Mouse (Mus musculus): Measurements from ENCODE around the gene Mc3r. TPM values are rescaled to one million over a fixed set of nuclear protein-coding genes. Genes with fewer than 3 reads are reported as not detected.

Gene Mc3r
- polyA plus RNA-seq (2016; fragmentation: Nextera tagmentation; extraction: Ambion mirVana): not detected in 2 replicates

GRCm38 (mm10) chr2:172248106-172248764 is at the start of gene Mc3r:
TSS of gene Mc3r (plus strand) at chr2:172248492.
- Histone ChIP-seq H3K4me1 (0 out of 2 replicates have a peak, but pooled peaks cover 3% of the 10 kb centered on the region), H3K36me3 (no peaks in the 10 kb centered on the region), H3K27ac (no peak within 1 kb of the TSS), H3K9me3 (replicated peaks) (no peaks in the 10 kb centered on the region), H3K27me3 (ENCODE audit: low read depth, poor library complexity, severe bottlenecking) (peaks cover 30% of the 10 kb centered on the region), H3K4me3 (no peak within 1 kb of the TSS)
- WGBS: 15% methylated on average over 22 of the region's 22 CpGs
- DNase-seq (ENCODE audit: low spot score): peak; percentile 75

DNA sequence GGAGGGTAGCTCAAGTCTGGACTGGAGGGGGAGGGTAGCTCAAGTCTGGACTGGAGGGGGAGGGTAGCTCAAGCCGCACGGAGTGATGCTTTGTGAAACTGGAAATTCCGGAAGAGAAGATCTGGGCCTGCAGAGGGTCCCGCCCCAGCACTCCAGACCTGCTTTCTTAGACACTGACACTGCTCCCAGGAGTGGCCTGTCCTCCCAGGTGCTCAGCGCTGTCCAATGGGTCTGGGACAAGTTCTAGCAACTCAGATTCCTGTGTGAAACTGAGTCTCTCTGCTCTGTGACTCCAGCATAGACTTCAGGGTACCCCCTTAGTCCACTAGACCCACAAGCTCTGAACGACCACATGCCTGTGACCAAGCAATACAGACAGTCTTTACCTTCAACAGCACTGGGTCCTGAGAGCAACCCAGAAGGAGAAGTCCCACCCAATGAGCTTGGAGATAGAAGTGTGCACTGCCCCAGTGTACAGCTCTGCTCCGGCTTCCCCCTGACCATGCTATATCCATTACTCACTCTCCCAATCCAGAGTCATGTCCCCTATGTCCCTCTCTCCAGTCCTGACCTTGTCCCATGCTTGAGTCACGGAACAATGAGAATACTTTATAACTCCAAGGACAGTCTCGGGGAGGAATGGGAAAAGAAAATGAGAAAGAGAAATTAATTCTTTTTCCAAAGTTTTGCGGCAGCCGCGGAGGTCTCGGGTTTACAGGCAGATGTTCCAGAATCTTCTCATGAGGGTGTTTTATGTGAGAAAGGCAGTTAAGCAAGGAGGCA is 46.1 kb upstream of the Mc3r start:
- H3K9me3 ChIP-seq (replicated peaks): no peaks in the 10 kb centered on the region

GRCm38 (mm10) chr2:172207003-172207402 is 41.3 kb upstream of the Mc3r start:
- peak; percentile 91 for DNase-seq (ENCODE audit: low spot score)
- peaks cover 5% of the 10 kb centered on the region; the same call in 1 of the 2 replicates for H3K4me1 ChIP-seq
- H3K4me3 ChIP-seq: no peak overlapping the region
- H3K9me3 ChIP-seq (replicated peaks): no peaks in the 10 kb centered on the region
- peak overlapping the region; percentile 42; the same call in 1 of the 2 replicates for H3K27ac ChIP-seq
- H3K36me3 ChIP-seq: no peaks in the 10 kb centered on the region
- WGBS: 22% methylated on average over 11 of the region's 11 CpGs
- 0 out of 2 replicates have a peak, but pooled peaks cover 4% of the 10 kb centered on the region for H3K27me3 ChIP-seq (ENCODE audit: low read depth, poor library complexity, severe bottlenecking)

More for the DNA sequence above, 46.1 kb upstream of the Mc3r start:
- H3K4me3 ChIP-seq: no peak overlapping the region
- H3K27ac ChIP-seq: no peak overlapping the region
- 91% methylated on average over 13 of the region's 13 CpGs for WGBS
- H3K4me1 ChIP-seq: peaks cover 5% of the 10 kb centered on the region; the same call in 1 of the 2 replicates
- H3K36me3 ChIP-seq: no peaks in the 10 kb centered on the region
- H3K27me3 ChIP-seq (ENCODE audit: low read depth, poor library complexity, severe bottlenecking): 0 out of 2 replicates have a peak, but pooled peaks cover 4% of the 10 kb centered on the region
- DNase-seq (ENCODE audit: low spot score): no peak

DNA sequence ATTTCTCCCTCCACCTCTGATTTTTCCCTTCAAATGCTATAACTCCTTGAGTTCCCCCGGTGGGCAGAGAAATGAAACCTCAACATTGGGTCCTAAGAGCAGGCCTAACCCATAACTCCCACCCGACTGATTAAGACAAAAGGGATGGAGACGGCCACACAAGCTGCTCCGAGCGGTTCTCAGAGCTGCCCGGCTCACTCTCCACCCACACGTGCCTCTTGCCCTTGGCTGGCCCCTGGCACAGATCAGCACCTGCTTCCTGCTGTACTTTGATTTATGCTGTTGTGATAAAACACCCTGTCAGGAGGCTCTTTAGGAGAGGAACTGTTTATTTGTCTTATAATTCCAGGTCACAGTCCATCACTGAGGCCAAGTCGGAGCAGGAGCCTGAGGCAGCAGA is 34.8 kb upstream of the Mc3r start:
- no peaks in the 10 kb centered on the region for H3K9me3 ChIP-seq (replicated peaks)
- no peak overlapping the region for H3K4me3 ChIP-seq
- no peaks in the 10 kb centered on the region for H3K36me3 ChIP-seq
- H3K27me3 ChIP-seq (ENCODE audit: low read depth, poor library complexity, severe bottlenecking): no peaks in the 10 kb centered on the region
- H3K27ac ChIP-seq: no peak overlapping the region
- peaks cover 6% of the 10 kb centered on the region; the same call in 1 of the 2 replicates for H3K4me1 ChIP-seq
- no peak for DNase-seq (ENCODE audit: low spot score)
- WGBS: 53% methylated on average over 8 of the region's 8 CpGs

DNA sequence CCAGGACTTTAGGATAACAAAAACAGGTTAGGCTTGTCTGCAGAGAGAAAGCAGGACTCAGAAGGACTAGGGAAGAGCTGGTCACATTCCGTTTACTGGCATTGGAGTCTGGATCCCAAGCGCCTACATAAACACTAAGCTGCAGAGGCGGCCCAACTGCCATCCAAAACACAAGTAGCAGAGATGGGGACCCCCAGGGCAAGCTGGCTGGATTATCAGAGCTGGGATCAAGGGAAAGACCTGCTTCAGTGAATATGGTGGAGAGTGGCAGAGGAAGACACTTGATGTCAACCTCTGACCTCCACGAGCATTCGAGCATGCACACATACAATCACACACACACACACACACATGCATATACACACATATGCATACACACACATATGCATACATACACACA is 34.0 kb upstream of the Mc3r start:
- no peaks in the 10 kb centered on the region for H3K9me3 ChIP-seq (replicated peaks)
- no peak overlapping the region for H3K27ac ChIP-seq
- H3K27me3 ChIP-seq (ENCODE audit: low read depth, poor library complexity, severe bottlenecking): no peaks in the 10 kb centered on the region
- H3K36me3 ChIP-seq: no peaks in the 10 kb centered on the region
- whole genome bisulfite sequencing: 88% methylated on average over 5 of the region's 5 CpGs
- H3K4me1 ChIP-seq: peaks cover 10% of the 10 kb centered on the region
- no peak overlapping the region for H3K4me3 ChIP-seq
- no peak for DNase-seq (ENCODE audit: low spot score)

- Histone ChIP-seq H3K4me1 (peaks cover 12% of the 10 kb centered on the region), H3K27me3 (ENCODE audit: low read depth, poor library complexity, severe bottlenecking) (no peaks in the 10 kb centered on the region), H3K27ac (peak overlapping the region; percentile 53; the same call in 1 of the 2 replicates), H3K9me3 (replicated peaks) (no peaks in the 10 kb centered on the region), H3K4me3 (no peak overlapping the region), H3K36me3 (no peaks in the 10 kb centered on the region)
- peak; percentile 81 for DNase-seq (ENCODE audit: low spot score)
- WGBS: 39% methylated on average over 11 of the region's 11 CpGs
Observed at GRCm38 (mm10) chr2:172215508-172216162, 32.7 kb upstream of the Mc3r start.

- H3K9me3 ChIP-seq (replicated peaks): no peaks in the 10 kb centered on the region
- WGBS: 65% methylated on average over 17 of the region's 17 CpGs
- peak overlapping the region; percentile 53; the same call in 1 of the 2 replicates for H3K27ac ChIP-seq
- H3K4me1 ChIP-seq: peaks cover 12% of the 10 kb centered on the region
- H3K36me3 ChIP-seq: no peaks in the 10 kb centered on the region
- no peak overlapping the region for H3K4me3 ChIP-seq
- H3K27me3 ChIP-seq (ENCODE audit: low read depth, poor library complexity, severe bottlenecking): no peaks in the 10 kb centered on the region
- DNase-seq (ENCODE audit: low spot score): no peak
Observed at GRCm38 (mm10) chr2:172216163-172216915, 32.0 kb upstream of the Mc3r start.

GRCm38 (mm10) chr2:172217886-172218285 is 30.4 kb upstream of the Mc3r start:
- H3K9me3 ChIP-seq (replicated peaks): no peaks in the 10 kb centered on the region
- H3K4me1 ChIP-seq: peaks cover 22% of the 10 kb centered on the region
- H3K27ac ChIP-seq: no peak overlapping the region
- DNase-seq (ENCODE audit: low spot score): no peak
- 71% methylated on average over 7 of the region's 8 CpGs for WGBS
- no peak overlapping the region for H3K4me3 ChIP-seq
- no peaks in the 10 kb centered on the region for H3K36me3 ChIP-seq
- peaks cover 6% of the 10 kb centered on the region; the same call in 1 of the 2 replicates for H3K27me3 ChIP-seq (ENCODE audit: low read depth, poor library complexity, severe bottlenecking)

- H3K4me1 ChIP-seq: peaks cover 29% of the 10 kb centered on the region
- H3K27ac ChIP-seq: peak overlapping the region; percentile 50
- peaks cover 6% of the 10 kb centered on the region; the same call in 1 of the 2 replicates for H3K27me3 ChIP-seq (ENCODE audit: low read depth, poor library complexity, severe bottlenecking)
- no peaks in the 10 kb centered on the region for H3K9me3 ChIP-seq (replicated peaks)
- no peak overlapping the region for H3K4me3 ChIP-seq
- DNase-seq (ENCODE audit: low spot score): no peak
- no peaks in the 10 kb centered on the region for H3K36me3 ChIP-seq
- WGBS: 58% methylated on average over 5 of the region's 5 CpGs
Observed at GRCm38 (mm10) chr2:172219186-172219585, 29.1 kb upstream of the Mc3r start.

DNA sequence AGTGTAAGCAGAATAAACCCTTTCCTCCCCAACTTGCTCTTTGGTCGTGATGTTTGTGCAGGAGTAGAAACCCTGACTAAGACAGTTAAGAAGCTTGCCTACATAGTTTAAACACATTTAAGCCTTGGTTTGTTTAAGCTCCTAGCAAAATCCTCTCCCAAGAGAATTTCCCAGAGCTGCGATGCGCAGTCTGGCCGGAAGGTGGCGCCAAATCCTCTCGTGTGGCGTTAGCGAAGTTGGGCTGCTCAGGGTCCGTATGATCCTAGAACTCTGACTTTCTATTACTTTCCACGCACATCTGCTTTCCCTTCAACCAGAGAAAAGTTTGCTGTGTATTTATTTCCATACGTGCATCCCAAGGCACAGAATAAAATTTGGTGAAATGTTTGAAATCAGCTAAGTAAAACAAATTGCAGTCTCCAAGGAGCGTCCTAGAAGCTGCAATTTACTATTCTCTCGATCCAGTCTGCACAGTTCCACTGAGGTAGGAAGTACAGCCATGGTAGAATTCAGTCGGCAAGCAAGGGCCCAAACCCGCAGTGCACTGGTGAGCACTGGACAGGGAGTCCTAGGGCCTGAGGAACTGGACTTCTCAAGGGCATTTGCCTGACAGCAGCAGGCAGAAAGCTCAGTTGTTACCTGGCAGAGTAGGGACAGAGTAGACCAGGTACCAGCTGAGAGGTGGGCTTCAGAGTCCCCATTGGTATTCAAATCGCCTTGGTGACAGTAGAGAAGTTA is 26.5 kb upstream of the Mc3r start:
- WGBS: 10% methylated on average over 16 of the region's 16 CpGs

DNA sequence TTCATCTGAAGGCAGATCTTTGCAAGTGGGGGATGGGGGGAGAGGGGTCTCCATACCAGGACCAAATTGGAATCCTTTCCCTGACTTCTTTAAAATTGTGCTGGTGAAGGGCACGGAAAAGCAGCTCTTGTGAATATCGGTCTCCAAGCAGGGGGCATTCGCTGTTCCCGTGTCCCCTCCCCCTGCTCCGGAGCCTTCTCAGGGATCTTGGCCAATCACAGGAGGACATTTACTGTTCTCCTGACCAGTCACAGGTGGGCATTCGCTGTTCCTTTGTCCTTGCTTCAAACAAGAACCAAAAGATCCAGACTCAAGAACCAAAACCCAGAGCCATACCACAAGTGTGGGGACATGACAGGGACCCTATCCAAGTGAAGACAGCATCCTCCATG is 25.9 kb upstream of the Mc3r start:
- DNase-seq (ENCODE audit: low spot score): no peak
- H3K9me3 ChIP-seq (replicated peaks): no peaks in the 10 kb centered on the region
- H3K27me3 ChIP-seq (ENCODE audit: low read depth, poor library complexity, severe bottlenecking): peaks cover 6% of the 10 kb centered on the region; the same call in 1 of the 2 replicates
- H3K36me3 ChIP-seq: no peaks in the 10 kb centered on the region
- H3K4me3 ChIP-seq: no peak overlapping the region
- no peak overlapping the region for H3K27ac ChIP-seq
- WGBS: 28% methylated on average over 6 of the region's 6 CpGs
- H3K4me1 ChIP-seq: peaks cover 22% of the 10 kb centered on the region

More for the DNA sequence above, 26.5 kb upstream of the Mc3r start:
- peaks cover 6% of the 10 kb centered on the region; the same call in 1 of the 2 replicates for H3K27me3 ChIP-seq (ENCODE audit: low read depth, poor library complexity, severe bottlenecking)
- no peaks in the 10 kb centered on the region for H3K36me3 ChIP-seq
- no peaks in the 10 kb centered on the region for H3K9me3 ChIP-seq (replicated peaks)
- peak; percentile 87 for DNase-seq (ENCODE audit: low spot score)
- H3K4me1 ChIP-seq: peaks cover 22% of the 10 kb centered on the region
- H3K4me3 ChIP-seq: no peak overlapping the region
- H3K27ac ChIP-seq: no peak overlapping the region

Data from limb, embryonic 10.5 days (tissue).